Mouse (Mus musculus): ENCODE data around the gene Dynlt1c. TPM values are rescaled to one million over a fixed set of nuclear protein-coding genes. Genes with fewer than 3 reads are reported as not detected.
"Not testable (repeated sequence)": the region's sequence is repeated elsewhere in the genome, so short reads cannot be mapped to it uniquely, and the experiment has no call there.

Dynlt1c gene
- polyA plus RNA-seq, 1 experiment, result 7.9 TPM

DNA sequence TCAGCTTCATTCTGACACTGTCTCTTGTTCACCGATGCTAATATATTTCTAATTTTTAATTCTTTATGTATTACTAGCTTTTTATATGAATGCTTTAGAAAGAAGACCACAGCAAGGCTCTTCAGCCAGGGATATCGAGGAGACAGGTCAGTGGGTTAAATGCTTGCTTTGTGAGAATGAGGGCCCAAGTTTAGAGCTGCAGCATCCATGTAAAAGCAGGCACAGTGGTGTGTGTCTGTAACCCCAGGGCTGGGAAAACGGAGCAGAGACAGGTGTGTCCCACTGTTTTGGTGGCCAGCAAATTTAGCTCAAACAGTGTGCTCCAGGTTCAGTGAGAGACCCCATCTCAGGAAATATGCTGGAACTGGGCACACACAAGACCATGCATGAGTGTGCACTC is 46.0 kb downstream of the Dynlt1c start:
- DNase-seq (ENCODE audit: low read depth, low spot score), result not testable (repeated sequence)
- WGBS, result 96% methylated on average over 3 of the region's 3 CpGs

DNA sequence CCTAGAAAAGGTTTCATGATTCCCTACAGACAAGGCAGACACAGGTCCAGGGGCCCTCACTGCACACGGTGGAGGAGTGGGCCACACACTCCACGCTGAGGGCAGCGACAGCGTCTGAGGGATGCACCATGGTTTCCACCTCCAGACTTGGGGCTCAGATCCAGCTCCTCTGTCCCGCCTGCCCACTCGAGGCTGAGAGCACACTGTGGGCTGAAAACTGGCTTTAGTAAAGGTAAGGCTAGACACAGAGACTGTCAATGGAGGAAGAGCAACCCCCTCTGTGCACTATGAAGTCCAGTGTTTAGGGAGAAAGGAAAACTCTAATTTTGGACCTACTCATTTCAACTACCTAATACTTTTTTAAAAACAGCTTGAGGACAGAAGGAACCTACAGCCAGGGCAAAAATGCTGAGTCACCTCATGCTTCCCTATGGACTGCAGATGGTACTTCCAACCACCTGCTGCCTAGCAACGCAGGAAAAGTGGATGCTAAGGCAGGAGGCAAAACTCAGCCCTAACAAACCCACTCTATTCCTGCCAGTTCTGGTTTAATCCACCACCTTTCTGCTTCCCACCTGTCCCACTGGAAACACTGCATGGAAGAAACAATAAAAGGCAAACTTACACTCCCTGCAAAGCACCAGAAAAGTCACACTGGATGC is 49.6 kb downstream of the Dynlt1c start:
- WGBS, result 78% methylated on average over 5 of the region's 7 CpGs
- DNase-seq (ENCODE audit: low read depth, low spot score), result not testable (repeated sequence)

DNA sequence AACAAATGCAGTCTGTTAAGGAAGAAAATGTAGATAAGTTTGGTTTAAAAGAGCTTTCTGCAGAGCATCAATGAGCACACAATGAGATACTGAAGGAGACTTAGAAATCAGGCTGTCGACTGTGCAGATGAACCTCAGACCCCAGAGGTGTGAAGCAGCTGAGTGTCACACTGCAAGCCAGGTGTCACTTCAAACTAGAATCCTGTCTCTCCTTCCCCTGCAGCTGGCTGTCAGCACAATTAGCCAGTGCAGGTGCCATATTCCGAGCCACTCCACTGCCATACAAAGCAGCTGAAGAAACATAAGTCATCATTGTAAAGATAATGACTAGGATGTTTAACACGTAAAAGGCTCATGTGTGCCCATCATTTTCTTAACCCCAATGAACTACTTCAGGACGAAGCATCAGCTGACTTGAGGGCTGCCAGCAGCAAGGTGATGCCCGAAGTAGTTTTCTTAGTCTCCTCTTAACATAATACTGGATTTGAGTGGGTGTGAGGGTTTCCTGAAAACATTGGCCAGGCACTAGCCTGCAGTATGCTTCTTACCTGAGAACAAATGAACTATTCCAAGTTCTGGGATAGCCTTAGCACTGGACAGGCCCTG is 52.0 kb downstream of the Dynlt1c start:
- DNase-seq (ENCODE audit: low read depth, low spot score), result not testable (repeated sequence)
- 59% methylated on average over 4 of the region's 5 CpGs for WGBS

DNA sequence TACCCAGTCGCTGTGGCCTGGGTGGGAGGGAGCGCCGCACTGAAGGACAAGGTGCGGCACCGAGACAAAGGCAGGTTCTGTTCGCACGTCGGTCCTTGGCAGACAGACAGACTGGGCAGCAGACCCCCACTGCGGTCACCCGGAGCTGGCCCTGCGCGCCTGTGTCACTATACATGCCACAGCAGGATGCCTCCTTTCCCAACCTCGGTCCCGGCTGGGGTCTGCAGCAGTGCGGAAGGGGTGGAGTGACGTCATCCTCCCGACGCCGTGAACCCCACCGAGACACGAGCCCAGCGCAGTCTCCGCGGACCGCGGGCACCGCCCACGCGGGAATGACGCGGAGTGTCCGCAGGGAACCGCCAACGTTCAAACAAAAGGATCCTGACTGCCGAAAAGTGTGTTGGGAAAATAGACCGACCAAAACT is 53.6 kb downstream of the Dynlt1c start:
- WGBS, result under 1% methylated on average over 36 of the region's 36 CpGs
- not testable (repeated sequence) for DNase-seq (ENCODE audit: low read depth, low spot score)

DNA sequence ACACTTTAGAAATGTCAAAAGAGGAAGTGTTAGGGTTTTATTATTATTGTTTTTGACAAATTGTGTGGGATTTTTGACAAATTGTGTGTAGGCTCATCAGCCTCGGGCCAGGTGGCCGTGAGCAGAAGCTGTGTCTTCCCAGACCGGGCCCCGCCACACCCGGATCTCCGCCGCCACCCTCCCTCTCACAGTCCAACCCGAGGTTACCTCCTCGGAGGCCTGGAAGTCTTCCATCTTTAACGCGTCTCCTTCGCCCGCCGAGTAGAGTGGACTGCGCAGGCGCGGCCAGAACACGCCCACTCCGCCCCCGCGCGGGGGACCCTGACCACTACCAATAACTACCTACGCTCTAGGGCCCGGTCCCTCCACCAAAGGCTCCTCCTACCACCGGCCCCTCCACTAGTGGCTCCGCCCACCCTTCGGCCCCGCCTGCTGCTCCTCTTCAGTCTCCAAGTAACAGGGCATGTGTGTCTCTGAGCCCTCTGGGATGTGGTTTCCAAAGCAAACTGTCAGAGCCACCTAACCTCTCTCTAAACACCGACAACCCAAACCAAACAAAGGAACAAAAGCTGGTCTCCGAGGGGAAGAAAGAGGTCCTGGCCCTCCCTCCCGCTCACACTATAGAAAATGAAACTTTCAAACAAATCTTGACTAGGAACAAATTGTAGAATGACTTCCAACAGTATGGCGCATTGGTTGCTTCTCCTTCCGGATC is 54.3 kb downstream of the Dynlt1c start, which contains the start of gene Dynlt1f:
TSS of gene Dynlt1f (minus strand) at position 334 of the 715 bp plus-strand sequence.
- WGBS, result 1% methylated on average over 24 of the region's 33 CpGs

DNA sequence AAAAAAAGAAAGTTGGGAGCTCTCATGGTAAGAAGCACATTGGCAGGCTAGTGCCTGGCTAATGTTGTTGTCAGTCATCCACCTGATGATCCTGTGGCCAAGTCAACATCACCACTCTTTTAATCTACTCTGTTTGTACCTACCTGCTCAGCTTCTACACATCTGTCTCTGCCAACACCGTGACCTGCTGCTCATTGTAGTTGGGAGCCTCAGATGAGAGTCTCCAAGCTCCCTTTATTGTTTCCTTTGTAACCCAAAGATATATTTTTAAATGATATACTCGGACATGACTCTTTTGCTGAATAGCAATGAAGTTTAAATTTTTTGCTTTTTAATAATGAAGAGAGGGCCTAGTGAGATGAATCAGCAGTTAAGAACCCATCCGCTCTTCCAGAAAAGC is 55.0 kb downstream of the Dynlt1c start:
- WGBS, result 93% methylated on average over 3 of the region's 3 CpGs
- not testable (repeated sequence) for DNase-seq (ENCODE audit: low read depth, low spot score)

More for the DNA sequence above, 54.3 kb downstream of the Dynlt1c start, which contains the start of gene Dynlt1f:
- not testable (repeated sequence) for DNase-seq (ENCODE audit: low read depth, low spot score)

DNA sequence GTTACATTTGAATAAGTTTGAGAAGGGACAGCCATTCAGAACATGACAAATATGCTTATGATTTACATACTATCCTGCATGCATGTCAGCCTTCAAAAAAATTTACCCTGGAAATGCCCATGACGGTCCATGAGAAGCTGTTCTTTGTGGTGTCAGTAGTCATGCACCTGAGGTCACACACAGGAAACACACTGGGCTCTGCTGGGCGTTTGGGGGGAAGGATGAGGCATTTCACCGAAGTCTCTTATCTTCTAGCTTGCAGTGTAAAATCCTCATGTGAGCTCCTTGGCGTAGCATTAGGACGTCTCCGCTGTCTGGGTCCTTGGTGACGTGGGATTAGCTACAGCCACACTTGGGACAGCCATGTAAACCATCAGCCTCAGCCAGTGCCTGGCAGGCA is 57.3 kb downstream of the Dynlt1c start, which contains the start of gene Sytl3:
TSS of gene Sytl3 (plus strand) at position 293 of the 400 bp plus-strand sequence.
- WGBS, result 88% methylated on average over 5 of the region's 7 CpGs
- DNase-seq (ENCODE audit: low read depth, low spot score), result not testable (repeated sequence)

Other genes starting within 250 kb of the Dynlt1c start
- gene Dynlt1b, start 171.6 kb upstream of the Dynlt1c start, polyA plus RNA-seq (2012; rRNA removed), result 354 and 485 TPM in 2 replicates
- gene Dynlt1f, start 54.2 kb downstream of the Dynlt1c start, polyA plus RNA-seq (2012; rRNA removed), result 96.9 and 97.6 TPM in 2 replicates
- 3.6 and 5.7 TPM in 2 replicates for gene Sytl3, start 57.4 kb downstream of the Dynlt1c start, polyA plus RNA-seq (2012; rRNA removed)
- gene Ezr, start 181.1 kb downstream of the Dynlt1c start, polyA plus RNA-seq (2012; rRNA removed), result 148 and 317 TPM in 2 replicates

All from large intestine, adult 2 months (tissue).